Mouse (Mus musculus) liver, postnatal 0 days (tissue): ENCODE measurements at regions not wholly inside any gene's neighbourhood (a gene's known extent, or its start where the extent isn't known, plus 50 kb on each side); places are given as distances from the start of the nearest gene placed in this dataset.

Source experiments
- CTCF ChIP-seq: sonication (generic); IDR thresholded peaks from 2 replicates; pipeline ENCODE4 v1.5.1; 2016; ENCODE audit warnings: antibody characterized with exemption, low read depth
- EP300 ChIP-seq: IDR thresholded peaks from 2 replicates; pipeline ENCODE4 v1.6.1; 2016; ENCODE audit warnings: antibody characterized with exemption, low read depth, mild to moderate bottlenecking

DNA sequence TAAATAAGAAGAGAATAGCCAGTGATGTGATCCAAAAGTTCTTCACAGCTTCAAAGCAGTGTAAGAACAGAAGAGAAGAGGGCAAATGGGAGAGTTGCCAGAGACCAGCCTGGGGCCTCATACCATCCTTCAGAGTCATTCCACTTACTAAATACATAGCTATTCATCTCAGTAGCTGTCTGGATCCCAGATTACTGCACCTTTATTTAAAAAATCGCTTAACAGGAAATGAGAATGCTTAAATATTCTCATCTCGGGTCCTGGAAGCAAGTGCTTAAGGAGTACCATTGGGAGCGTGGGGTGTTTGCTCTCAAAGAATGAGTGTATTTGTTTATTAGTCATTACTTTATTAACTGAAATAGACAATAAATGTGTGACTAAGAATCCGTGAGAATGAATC lies 102.3 kb downstream of the Areg start:
- TF ChIP-seq CTCF (no peak), EP300 (no peak)
